14 mouse cellular contexts compared by ENCODE assay signal in the genomic region with DNA sequence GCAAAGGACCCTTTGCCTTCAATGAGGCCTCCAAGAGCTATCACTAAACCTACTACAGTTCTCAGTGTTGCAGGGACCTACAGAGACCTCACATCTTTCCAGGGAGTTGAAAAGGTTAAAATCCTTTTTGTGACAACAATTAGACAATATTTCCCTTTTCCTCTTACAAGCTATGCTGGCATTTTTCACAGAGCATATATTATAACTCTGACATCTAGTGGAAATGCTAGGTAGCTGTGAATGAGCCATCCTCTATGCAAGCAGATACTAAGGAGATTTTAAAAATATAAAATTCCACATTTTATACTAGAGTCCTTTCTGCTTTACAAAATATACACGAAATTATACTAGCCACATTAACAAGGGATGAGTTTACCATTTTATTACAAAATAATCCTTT. TPM values are rescaled to one million over a fixed set of nuclear protein-coding genes. Genes with fewer than 3 reads are reported as not detected.
DNase-seq lines count a peak whose midpoint lies in the region; ATAC-seq and TF ChIP-seq lines count a peak whose summit lies in the region.
"Had no signal": no experiment of that assay in that cellular context is flagged by ENCODE, and none has a peak within 500 bp of the region (broad histone marks: within the 10 kb centered on the region; RNA-seq: fewer than 3 reads in every experiment).

No protein-coding gene starts in this region.

- no peak for DNase-seq in frontal cortex, postnatal 14 days (ENCODE audit: low spot score in 2 of 2)
- no peak for DNase-seq in left cerebral cortex, adult 2 months (ENCODE audit: extremely low spot score in 1 of 2, low spot score in 2 of 2)
- no peak for DNase-seq in left cerebral cortex, adult 18-20 months (ENCODE audit: low spot score in 2 of 2)
- no peak for DNase-seq in CH12.LX (ENCODE audit: extremely low read depth)
- DNase-seq in brain, adult 2 months (ENCODE audit: low read depth, low spot score), result peak; percentile 68
- no peak for DNase-seq in heart, adult 8-10 months (ENCODE audit: low spot score)
- DNase-seq: adrenal gland, adult 2 months; cerebellum, postnatal 25 days had no signal

- H3K4me3 ChIP-seq in left cerebral cortex, adult 2 months, result no peak overlapping the region
- no peak overlapping the region for H3K4me3 ChIP-seq in CH12.LX (replicated peaks in 1 of 3; ENCODE audit: low read depth in 2 of 3, low read length in 2 of 3, poor library complexity in 1 of 3)
- H3K4me3 ChIP-seq: embryonic facial prominence, embryonic 13.5 days; limb, embryonic 10.5 days had no signal

- peaks cover 3% of the 10 kb centered on the region for H3K9me3 ChIP-seq in CH12.LX (replicated peaks; ENCODE audit: low read length)
- H3K9me3 ChIP-seq: embryonic facial prominence, embryonic 13.5 days; limb, embryonic 10.5 days had no signal

- TF ChIP-seq EP300 in CH12.LX (IDR thresholded peaks at IDR 0.05; ENCODE audit: low read length), result no peak

- ATAC-seq in frontal cortex, adult (ENCODE audit: low TSS enrichment), result peak; percentile 63; the same call in 1 of the 2 replicates
- ATAC-seq in megakaryocyte, adult 5-6 weeks (ENCODE audit: poor library complexity, severe bottlenecking), result no peak
- ATAC-seq: CD4-positive, CD25-positive, alpha-beta regulatory T cell, adult 4 months; inflammation-experienced regulatory T-cells, adult 6 months had no signal

- H3K4me1 ChIP-seq in CH12.LX (ENCODE audit: control insufficient read depth in 1 of 2, insufficient read depth in 2 of 2), result 0 out of 4 replicates have a peak, but pooled peaks cover 0 to 4% of the 10 kb centered on the region in 2 experiments
- H3K4me1 ChIP-seq: embryonic facial prominence, embryonic 13.5 days had no signal

- intact Hi-C loops in left cerebral cortex, adult 2 months (cut with DNase I), result loop anchor here (1.0 to 5.0 kb wide), 2 partner anchors 41 to 101 kb away; no protein-coding TSS in a partner anchor

- no peak overlapping the region for H3K27ac ChIP-seq in left cerebral cortex, adult 2 months
- no peak overlapping the region for H3K27ac ChIP-seq in CH12.LX (ENCODE audit: insufficient read depth, low read depth)
- H3K27ac ChIP-seq: embryonic facial prominence, embryonic 13.5 days; limb, embryonic 10.5 days had no signal

- no peak for TF ChIP-seq POLR2A in CH12.LX (IDR thresholded peaks at IDR 0.05; ENCODE audit: low read depth, low read length)

- H3K9ac ChIP-seq in CH12.LX (ENCODE audit: insufficient read depth, low read depth), result no peak overlapping the region
- H3K9ac ChIP-seq: embryonic facial prominence, embryonic 13.5 days had no signal

- H3K4me2 ChIP-seq in CH12.LX (ENCODE audit: insufficient read depth, low read depth, poor library complexity, severe bottlenecking), result no peak overlapping the region
- H3K4me2 ChIP-seq: embryonic facial prominence, embryonic 13.5 days had no signal

- peak; percentile 63 for TF ChIP-seq CTCF in left cerebral cortex, adult 2 months (IDR thresholded peaks at IDR 0.05)
- peak in 1 of 2 experiments; percentile 18; a peak in 1 of 4 replicates for TF ChIP-seq CTCF in CH12.LX (conservative IDR thresholded peaks at IDR 0.05 in 1 of 2, IDR thresholded peaks at IDR 0.05 in 1 of 2; ENCODE audit: low read depth in 2 of 2, low read length in 2 of 2)

- dilution Hi-C loops in CH12.LX (cut with MboI; ENCODE audit: extremely low pct_ligation_motif_present, extremely low pct_unique_long_range_greater_than_20kb, low sequenced_read_pairs), result no loop called here

- H3K79me2 ChIP-seq in CH12.LX (replicated peaks; ENCODE audit: control insufficient read depth, extremely low read depth, insufficient read depth, poor library complexity, severe bottlenecking), result no peaks in the 10 kb centered on the region

- H3K36me3 ChIP-seq in CH12.LX (replicated peaks in 1 of 2; ENCODE audit: control insufficient read depth in 1 of 2, insufficient read depth in 1 of 2, low read length in 1 of 2), result peaks cover 22 to 72% of the 10 kb centered on the region in 2 experiments

- TF ChIP-seq RAD21 in CH12.LX (IDR thresholded peaks at IDR 0.05; ENCODE audit: low read depth, low read length), result no peak; the same call in none of the 2 replicates

- in situ Hi-C loops in CH12.LX (cut with MboI; ENCODE audit: low pct_ligation_motif_present, low pct_unique_long_range_greater_than_20kb, low sequenced_read_pairs), result no loop called here

- no peaks in the 10 kb centered on the region for H3K27me3 ChIP-seq in CH12.LX (replicated peaks)
- H3K27me3 ChIP-seq: embryonic facial prominence, embryonic 13.5 days had no signal

TF ChIP-seq in CH12.LX, 34 proteins besides CTCF, POLR2A, EP300 and RAD21:
- TF ChIP-seq UBTF (IDR thresholded peaks at IDR 0.05; ENCODE audit: low read depth, low read length) (no peak), SMC3 (IDR thresholded peaks at IDR 0.05; ENCODE audit: low read depth, low read length) (peak; percentile 8; the same call in 1 of the 2 replicates)
TF ChIP-seq in CH12.LX: peak in this region for 1.

RNA-seq across cellular contexts. Expression of a gene that starts 41.3 kb away (rescaled TPM):
- 10 to 100 TPM; 75.4 to 83.1 TPM for total RNA-seq in left cerebral cortex, adult 2 months (2021)
- 10 to 100 TPM; 80.1 to 85.3 TPM for total RNA-seq in left cerebral cortex, adult 18-20 months (2021)
- 113 and 131 TPM in 2 replicates for total RNA-seq in CH12.LX (2012; rRNA removed)
- 169 and 199 TPM in 2 replicates for total RNA-seq in CH12.LX (2014; rRNA removed)
- polyA plus RNA-seq in CH12.LX (2012; ENCODE audit: insufficient read length, low read depth), result 210 and 286 TPM in 2 replicates
- total RNA-seq in megakaryocyte, adult 5-6 weeks (2015), result 62.8 and 71.2 TPM in 2 replicates
- 100 TPM in 2 replicates for total RNA-seq in megakaryocyte, adult 5-6 weeks (2017)
- 10 to 100 TPM; 27.4 to 37.6 (median 32.7) TPM for total RNA-seq in heart, adult 8-10 months (2022)
